Mouse (Mus musculus) brown adipose tissue, adult 24 weeks (tissue): ENCODE measurements around the gene Tmem163. TPM values are rescaled to one million over a fixed set of nuclear protein-coding genes. Genes with fewer than 3 reads are reported as not detected.

Experiments used
- H3K27ac ChIP-seq: fragments of 200-500 bp; replicated peaks from 2 replicates; pipeline ENCODE4 v1.5.1; 2012; ENCODE audit warnings: low read depth, mild to moderate bottlenecking, low read length
- H3K4me1 ChIP-seq: fragments of 200-500 bp; 2 replicates; pipeline ENCODE4 v1.6.1; 2012; ENCODE audit warnings: low read length, mixed read lengths; ENCODE audit not compliant: control insufficient read depth, insufficient read depth, insufficient read length
- H3K4me3 ChIP-seq: fragments of 200-500 bp; 2 replicates; pipeline ENCODE4 v1.5.1; 2012; ENCODE audit warnings: low read depth, mild to moderate bottlenecking, low read length, moderate library complexity; ENCODE audit not compliant: insufficient read depth
- polyA plus RNA-seq: library from polyadenylated mRNA; stranded (reverse); fragments of >200 nt; gene quantifications from 2 replicates; pipeline ENCODE4 v1.2.4, GENCODE M21; 2012; ENCODE audit not compliant: missing spikeins, insufficient read depth, insufficient read length

Gene Tmem163
- polyA plus RNA-seq, 1 experiment, result not detected

- Histone ChIP-seq H3K4me1 (no peaks in the 10 kb centered on the region), H3K4me3 (no peak overlapping the region), H3K27ac (no peak overlapping the region)
These were observed 218.3 kb downstream of the Tmem163 start for GRCm38 (mm10) chr1:127461017-127461416.

- no peak overlapping the region for H3K4me3 ChIP-seq
- H3K4me1 ChIP-seq, result no peaks in the 10 kb centered on the region
- no peak overlapping the region for H3K27ac ChIP-seq
These were observed 219.8 kb downstream of the Tmem163 start for GRCm38 (mm10) chr1:127459576-127459975.

GRCm38 (mm10) chr1:127459015-127459451, 220.3 kb downstream of the Tmem163 start:
- Histone ChIP-seq H3K4me3 (no peak overlapping the region), H3K4me1 (no peaks in the 10 kb centered on the region), H3K27ac (no peak overlapping the region)

GRCm38 (mm10) chr1:127453397-127453796, 226.0 kb downstream of the Tmem163 start:
- no peak overlapping the region for H3K4me3 ChIP-seq
- H3K4me1 ChIP-seq, result no peaks in the 10 kb centered on the region

GRCm38 (mm10) chr1:127444836-127445485, 234.4 kb downstream of the Tmem163 start:
- H3K4me3 ChIP-seq, result no peak overlapping the region
- peaks cover 16% of the 10 kb centered on the region; the same call in 1 of the 2 replicates for H3K4me1 ChIP-seq
- no peak overlapping the region for H3K27ac ChIP-seq

More at GRCm38 (mm10) chr1:127453397-127453796, 226.0 kb downstream of the Tmem163 start:
- H3K27ac ChIP-seq, result no peak overlapping the region

- H3K4me1 ChIP-seq, result peaks cover 16% of the 10 kb centered on the region; the same call in 1 of the 2 replicates
- no peak overlapping the region for H3K27ac ChIP-seq
- no peak overlapping the region for H3K4me3 ChIP-seq
These were observed 236.2 kb downstream of the Tmem163 start for GRCm38 (mm10) chr1:127442880-127443877.

- H3K27ac ChIP-seq, result no peak overlapping the region
- no peak overlapping the region for H3K4me3 ChIP-seq
- H3K4me1 ChIP-seq, result peaks cover 16% of the 10 kb centered on the region; the same call in 1 of the 2 replicates
These were observed 237.6 kb downstream of the Tmem163 start for GRCm38 (mm10) chr1:127441736-127442135.

- Histone ChIP-seq H3K27ac (no peak overlapping the region), H3K4me1 (peaks cover 16% of the 10 kb centered on the region; the same call in 1 of the 2 replicates), H3K4me3 (no peak overlapping the region)
These were observed 238.3 kb downstream of the Tmem163 start for GRCm38 (mm10) chr1:127441007-127441406.

GRCm38 (mm10) chr1:127439452-127439891, 239.9 kb downstream of the Tmem163 start:
- H3K4me1 ChIP-seq, result peaks cover 11% of the 10 kb centered on the region; the same call in 1 of the 2 replicates
- no peak overlapping the region for H3K27ac ChIP-seq
- no peak overlapping the region for H3K4me3 ChIP-seq

GRCm38 (mm10) chr1:127437091-127437490, 242.3 kb downstream of the Tmem163 start:
- Histone ChIP-seq H3K27ac (no peak overlapping the region), H3K4me1 (peaks cover 2% of the 10 kb centered on the region; the same call in 1 of the 2 replicates), H3K4me3 (no peak overlapping the region)

Other genes with a start within 250 kb of the Tmem163 start
- gene Acmsd, start 49.9 kb upstream of the Tmem163 start, polyA plus RNA-seq, result not detected in 2 replicates
- 9.3 and 12.0 TPM in 2 replicates for gene Ccnt2, start 94.6 kb upstream of the Tmem163 start, polyA plus RNA-seq
- gene Map3k19, start 175.5 kb upstream of the Tmem163 start, polyA plus RNA-seq, result not detected in 2 replicates
- 22.6 and 27.9 TPM in 2 replicates for gene Rab3gap1, start 189.2 kb upstream of the Tmem163 start, polyA plus RNA-seq